Mouse (Mus musculus) large intestine, adult 2 months (tissue): ENCODE measurements around the gene Pcyt1b. TPM values are rescaled to one million over a fixed set of nuclear protein-coding genes. Genes with fewer than 3 reads are reported as not detected.

ENCODE experiments used
- DNase-seq: peaks from one replicate; pipeline ENCODE4 v3.0.0-alpha.2; 2012; ENCODE audit warnings: low read depth, low spot score
- WGBS: fragments of 180-500 bp; shearing (Covaris S2); methylation state at CpG from one replicate; pipeline ENCODE4 v1.1.7; 2018; 5-methylcytosine and 5-hydroxymethylcytosine counted together
- polyA plus RNA-seq: library from polyadenylated mRNA; depleted of rRNA; stranded (reverse); fragments of >200 nt; gene quantifications from 2 replicates; pipeline ENCODE4 v1.2.3, GENCODE M21; 2012; rRNA removed

The Pcyt1b gene
- 0.25 and 0.29 TPM in 2 replicates for polyA plus RNA-seq

- 37% methylated on average over 3 of the region's 3 CpGs for WGBS
- DNase-seq = no peak
Measured at GRCm38 (mm10) chrX:93654218-93655002, at the start of gene Pcyt1b. Pcyt1b (plus strand) TSS chrX:93654863.

GRCm38 (mm10) chrX:93630256-93630655 is 24.4 kb upstream of the Pcyt1b start:
- DNase-seq = no peak
- 28% methylated on average over 1 of the region's 1 CpGs for WGBS

- WGBS = 26% methylated on average over 53 of the region's 53 CpGs
- DNase-seq = peak; percentile 36
Measured at GRCm38 (mm10) chrX:93631657-93632449, 22.8 kb upstream of the Pcyt1b start, which contains the start of gene Pola1. Pola1 (minus strand) TSS chrX:93632155.

GRCm38 (mm10) chrX:93634861-93635375 is 19.7 kb upstream of the Pcyt1b start:
- WGBS = 46% methylated on average over 2 of the region's 2 CpGs
- no peak for DNase-seq

GRCm38 (mm10) chrX:93643600-93643999 is 11.1 kb upstream of the Pcyt1b start:
- 81% methylated on average over 3 of the region's 3 CpGs for WGBS

GRCm38 (mm10) chrX:93644022-93644421 is 10.6 kb upstream of the Pcyt1b start:
- no peak for DNase-seq

More at GRCm38 (mm10) chrX:93643600-93643999, 11.1 kb upstream of the Pcyt1b start:
- no peak for DNase-seq

- DNase-seq = no peak
- WGBS = 98% methylated on average over 2 of the region's 2 CpGs
Measured at GRCm38 (mm10) chrX:93650738-93651137, 3.9 kb upstream of the Pcyt1b start.

GRCm38 (mm10) chrX:93655153-93655552 is 490 bp downstream of the Pcyt1b start:
- DNase-seq = no peak
- 72% methylated on average over 5 of the region's 5 CpGs for WGBS

GRCm38 (mm10) chrX:93663919-93664586 is 9.4 kb downstream of the Pcyt1b start:
- WGBS = 89% methylated on average over 5 of the region's 5 CpGs
- DNase-seq = no peak

GRCm38 (mm10) chrX:93664787-93665186 is 10.1 kb downstream of the Pcyt1b start:
- WGBS = 45% methylated on average over 4 of the region's 4 CpGs
- no peak for DNase-seq

GRCm38 (mm10) chrX:93674432-93674831 is 19.8 kb downstream of the Pcyt1b start:
- WGBS = 56% methylated on average over 3 of the region's 3 CpGs
- no peak for DNase-seq

GRCm38 (mm10) chrX:93674836-93675795 is 20.5 kb downstream of the Pcyt1b start:
- 19% methylated on average over 19 of the region's 19 CpGs for WGBS
- peak; percentile 7 for DNase-seq

GRCm38 (mm10) chrX:93676228-93676627 is 21.6 kb downstream of the Pcyt1b start:
- WGBS = 77% methylated on average over 2 of the region's 2 CpGs
- no peak for DNase-seq

GRCm38 (mm10) chrX:93689287-93689686 is 34.6 kb downstream of the Pcyt1b start:
- WGBS = 54% methylated on average over 6 of the region's 6 CpGs
- DNase-seq = no peak

GRCm38 (mm10) chrX:93690672-93691071 is 36.0 kb downstream of the Pcyt1b start:
- DNase-seq = no peak
- 72% methylated on average over 8 of the region's 8 CpGs for WGBS

GRCm38 (mm10) chrX:93697596-93697995 is 42.9 kb downstream of the Pcyt1b start:
- DNase-seq = no peak
- WGBS = 61% methylated on average over 1 of the region's 1 CpGs

- DNase-seq = peak; percentile 3
- WGBS = 30% methylated on average over 8 of the region's 8 CpGs
Measured at GRCm38 (mm10) chrX:93700528-93701225, 46.0 kb downstream of the Pcyt1b start.

- DNase-seq = no peak
- WGBS = 32% methylated on average over 1 of the region's 1 CpGs
Measured at GRCm38 (mm10) chrX:93712566-93712965, 57.9 kb downstream of the Pcyt1b start.
